Mouse (Mus musculus): ENCODE data around the gene Tmigd3. TPM values are rescaled to one million over a fixed set of nuclear protein-coding genes. Genes with fewer than 3 reads are reported as not detected.

Gene Tmigd3
- polyA plus RNA-seq, 1 experiment: 0.20 TPM

Other genes with a start within 250 kb of the Tmigd3 start
- gene Ddx20, start 183.3 kb upstream of the Tmigd3 start, polyA plus RNA-seq (2012; rRNA removed): 10.3 and 10.8 TPM in 2 replicates
- 52.9 and 59.1 TPM in 2 replicates for gene Inka2, start 166.3 kb upstream of the Tmigd3 start, polyA plus RNA-seq (2012; rRNA removed)
- gene Rap1a, start 69.6 kb upstream of the Tmigd3 start, polyA plus RNA-seq (2012; rRNA removed): 55.6 and 59.0 TPM in 2 replicates
- gene Adora3, start within 50 bp of the Tmigd3 start, polyA plus RNA-seq (2012; rRNA removed): 1.2 and 1.5 TPM in 2 replicates
- gene I830077J02Rik, start 61.8 kb downstream of the Tmigd3 start, polyA plus RNA-seq (2012; rRNA removed): 1.4 and 1.8 TPM in 2 replicates
- gene Wdr77, start 88.5 kb downstream of the Tmigd3 start, polyA plus RNA-seq (2012; rRNA removed): 48.1 and 52.1 TPM in 2 replicates
- gene Atp5f1, start 89.2 kb downstream of the Tmigd3 start, polyA plus RNA-seq (2012; rRNA removed): 321 and 347 TPM in 2 replicates
- 14.7 and 15.2 TPM in 2 replicates for gene Ovgp1, start 102.8 kb downstream of the Tmigd3 start, polyA plus RNA-seq (2012; rRNA removed)
- 1.0 and 1.3 TPM in 2 replicates for gene Pifo, start 143.7 kb downstream of the Tmigd3 start, polyA plus RNA-seq (2012; rRNA removed)
- gene Chil5, start 161.9 kb downstream of the Tmigd3 start, polyA plus RNA-seq (2012; rRNA removed): 0.12 and 0.53 TPM in 2 replicates
- 2.4 and 3.1 TPM in 2 replicates for gene Chia1, start 242.3 kb downstream of the Tmigd3 start, polyA plus RNA-seq (2012; rRNA removed)